Mouse (Mus musculus) olfactory bulb, adult 2 months (tissue): Measurements from ENCODE around the gene Nup93. TPM values are rescaled to one million over a fixed set of nuclear protein-coding genes. Genes with fewer than 3 reads are reported as not detected.

Experiments used
- H3K27ac ChIP-seq: fragments of 200-500 bp; 2 replicates; pipeline ENCODE4 v1.5.1; 2012; ENCODE audit warnings: low read depth, low read length; ENCODE audit not compliant: insufficient read depth
- H3K4me1 ChIP-seq: fragments of 200-500 bp; 2 replicates; pipeline ENCODE4 v1.6.1; 2012; ENCODE audit warnings: low read length; ENCODE audit not compliant: control insufficient read depth, insufficient read depth
- H3K4me3 ChIP-seq: fragments of 200-500 bp; 2 replicates; pipeline ENCODE4 v1.5.1; 2012; ENCODE audit warnings: mild to moderate bottlenecking, low read depth, low read length, moderate library complexity; ENCODE audit not compliant: insufficient read depth
- CTCF ChIP-seq: fragments of 200-500 bp; IDR thresholded peaks from 2 replicates; pipeline ENCODE4 v1.5.1; 2012; ENCODE audit warnings: low read depth, mild to moderate bottlenecking, low read length, moderate library complexity; ENCODE audit not compliant: insufficient read depth
- POLR2A ChIP-seq: fragments of 200-500 bp; IDR thresholded peaks from 2 replicates; pipeline ENCODE4 v1.6.1; 2012; ENCODE audit warnings: mild to moderate bottlenecking, low read depth, low read length, moderate library complexity; ENCODE audit not compliant: insufficient read depth
- WGBS: fragments of 180-500 bp; shearing (Covaris S2); methylation state at CpG from one replicate; pipeline ENCODE4 v1.1.7; 2018; 5-methylcytosine and 5-hydroxymethylcytosine counted together
- polyA plus RNA-seq: library from polyadenylated mRNA; stranded (reverse); fragments of >200 nt; gene quantifications from 2 replicates; pipeline ENCODE4 v1.2.4, GENCODE M21; 2012; ENCODE audit warnings: low replicate concordance; ENCODE audit not compliant: missing spikeins, insufficient read depth, insufficient read length

Gene Nup93
- polyA plus RNA-seq, 1 experiment, result not detected

GRCm38 (mm10) chr8:94362607-94363239 lies 148.4 kb downstream of the Nup93 start:
- Histone ChIP-seq H3K4me1 (peaks cover 12% of the 10 kb centered on the region), H3K4me3 (no peak overlapping the region), H3K27ac (peak overlapping the region; percentile 63; the same call in 1 of the 2 replicates)
- WGBS, result 76% methylated on average over 7 of the region's 7 CpGs
- TF ChIP-seq CTCF (no peak), POLR2A (no peak)

GRCm38 (mm10) chr8:94363288-94363688 lies 148.9 kb downstream of the Nup93 start:
- WGBS, result 51% methylated on average over 4 of the region's 4 CpGs
- TF ChIP-seq CTCF (no peak), POLR2A (no peak)
- H3K27ac ChIP-seq, result peak overlapping the region; percentile 63

GRCm38 (mm10) chr8:94363906-94364305 lies 149.5 kb downstream of the Nup93 start:
- H3K4me1 ChIP-seq, result peaks cover 12% of the 10 kb centered on the region
- whole genome bisulfite sequencing, result 66% methylated on average over 2 of the region's 2 CpGs

More at GRCm38 (mm10) chr8:94363288-94363688, 148.9 kb downstream of the Nup93 start:
- H3K4me3 ChIP-seq, result no peak overlapping the region
- peaks cover 12% of the 10 kb centered on the region for H3K4me1 ChIP-seq

DNA sequence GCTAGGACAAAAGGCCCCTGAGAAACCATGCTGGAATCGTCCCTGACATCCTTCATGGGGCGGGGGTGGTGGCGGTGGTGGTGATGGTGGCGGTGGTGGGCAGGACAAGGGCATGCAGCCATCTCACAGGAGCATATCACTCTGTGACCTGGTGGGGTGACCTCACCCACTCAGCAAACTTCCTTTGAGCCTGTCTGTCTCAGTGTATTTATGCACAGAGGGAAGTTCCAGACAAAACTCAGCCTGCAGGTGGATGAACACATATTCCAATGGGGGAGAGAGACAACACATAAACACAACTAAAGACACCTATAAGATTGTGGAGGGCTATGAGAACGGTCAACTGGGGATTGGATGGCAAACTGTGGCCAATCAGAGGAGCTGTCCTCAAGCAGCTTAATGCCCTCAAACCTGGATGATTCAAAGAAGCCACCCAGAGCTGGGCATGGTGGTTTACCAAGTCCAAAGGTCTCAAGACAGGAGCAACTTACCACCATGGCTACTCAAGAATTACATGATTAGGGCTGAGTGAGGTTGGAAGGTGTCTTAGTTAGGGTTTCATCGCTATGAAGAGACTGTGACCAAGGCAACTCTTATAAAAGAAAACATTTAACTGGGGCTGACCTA lies 150.4 kb downstream of the Nup93 start:
- WGBS, result 92% methylated on average over 6 of the region's 6 CpGs
- TF ChIP-seq POLR2A, result no peak
- no peak for TF ChIP-seq CTCF
- H3K27ac ChIP-seq, result no peak overlapping the region
- H3K4me1 ChIP-seq, result peaks cover 12% of the 10 kb centered on the region
- no peak overlapping the region for H3K4me3 ChIP-seq

More at GRCm38 (mm10) chr8:94363906-94364305, 149.5 kb downstream of the Nup93 start:
- peak overlapping the region; percentile 38 for H3K27ac ChIP-seq
- no peak overlapping the region for H3K4me3 ChIP-seq
- TF ChIP-seq POLR2A (no peak), CTCF (no peak)

DNA sequence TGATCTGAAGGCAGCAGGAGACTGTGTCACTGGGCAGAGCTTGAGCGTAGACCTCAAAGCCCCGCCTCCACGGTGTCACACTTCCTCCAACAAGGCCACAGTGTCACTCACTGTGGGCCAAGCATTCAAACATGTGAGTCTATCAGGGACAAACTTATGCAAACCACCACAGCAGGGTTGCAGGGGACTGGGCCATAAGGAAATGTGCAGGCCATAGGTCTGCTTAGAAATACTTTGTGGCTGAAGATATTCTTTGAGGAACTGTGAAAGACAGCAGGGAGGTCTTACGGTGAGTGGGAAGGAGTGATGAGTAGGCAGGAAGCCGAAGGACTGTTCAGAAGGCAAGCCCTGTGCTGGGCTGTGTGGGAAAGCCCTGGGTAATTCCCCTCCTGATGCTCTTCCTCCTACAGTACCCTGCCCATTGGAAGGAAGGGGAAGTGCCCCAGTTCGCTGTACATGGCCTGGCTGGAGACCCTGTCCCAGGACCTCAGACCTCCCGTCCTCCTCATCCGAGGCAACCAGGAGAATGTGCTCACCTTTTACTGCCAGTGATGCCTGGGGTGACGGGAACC lies 151.1 kb downstream of the Nup93 start:
- TF ChIP-seq CTCF, result no peak
- no peak for TF ChIP-seq POLR2A
- H3K4me1 ChIP-seq, result peaks cover 12% of the 10 kb centered on the region
- H3K4me3 ChIP-seq, result no peak overlapping the region
- no peak overlapping the region for H3K27ac ChIP-seq
- 87% methylated on average over 9 of the region's 9 CpGs for WGBS

Other genes with a start within 250 kb of the Nup93 start
- not detected in 2 replicates for gene Amfr, start 201.7 kb upstream of the Nup93 start, polyA plus RNA-seq
- not detected in 2 replicates for gene Nudt21, start 177.5 kb upstream of the Nup93 start, polyA plus RNA-seq
- gene Ogfod1, start 177.4 kb upstream of the Nup93 start, polyA plus RNA-seq, result not detected in 2 replicates
- gene Bbs2, start 115.6 kb upstream of the Nup93 start, polyA plus RNA-seq, result not detected in 2 replicates
- gene Mt4, start 77.4 kb upstream of the Nup93 start, polyA plus RNA-seq, result not detected in 2 replicates
- not detected in 2 replicates for gene Mt3, start 62.0 kb upstream of the Nup93 start, polyA plus RNA-seq
- not detected in 2 replicates for gene Mt2, start 41.9 kb upstream of the Nup93 start, polyA plus RNA-seq
- 885 TPM in 1 of 2 replicates, not detected in the other for gene Mt1, start 35.5 kb upstream of the Nup93 start, polyA plus RNA-seq
- gene Slc12a3, start 114.6 kb downstream of the Nup93 start, polyA plus RNA-seq, result not detected in 2 replicates
- gene Herpud1, start 171.9 kb downstream of the Nup93 start, polyA plus RNA-seq, result not detected in 2 replicates
- not detected in 2 replicates for gene Nlrc5, start 219.8 kb downstream of the Nup93 start, polyA plus RNA-seq